Mouse (Mus musculus) ES-Bruce4 (cell line): Measurements from ENCODE around the gene Slc39a11.

ENCODE experiments used
- CTCF ChIP-seq: IDR thresholded peaks from one replicate; pipeline ENCODE4 v1.8.1; 2011; ENCODE audit warnings: low read depth, low read length
- EP300 ChIP-seq: IDR thresholded peaks from 2 replicates; pipeline ENCODE4 v1.6.1; 2011; ENCODE audit warnings: low read depth, low read length; ENCODE audit not compliant: insufficient read depth
- POLR2A ChIP-seq: IDR thresholded peaks from one replicate; pipeline ENCODE4 v1.8.1; 2011; ENCODE audit warnings: low read length; ENCODE audit not compliant: insufficient read depth

GRCm38 (mm10) chr11:113378867-113379266, 271.0 kb downstream of the Slc39a11 start:
- no peak for TF ChIP-seq CTCF
- TF ChIP-seq POLR2A = no peak
- TF ChIP-seq EP300 = no peak
